Mouse (Mus musculus) right cerebral cortex, postnatal 25 days (tissue): Measurements from ENCODE around the gene Camkk2.
A peak's percentile ranks its signal among the peaks of the same experiment; 100 is the strongest.

Experiments
- DNase-seq: peaks from one replicate; pipeline ENCODE4 v3.0.0; 2022

Camkk2 gene

GRCm38 (mm10) chr5:122780791-122781432 is 1.7 kb upstream of the Camkk2 start:
- no peak for DNase-seq

- peak; percentile 49 for DNase-seq
Measured at GRCm38 (mm10) chr5:122778231-122779226, 680 bp downstream of the Camkk2 start.

GRCm38 (mm10) chr5:122777322-122777721 is 1.9 kb downstream of the Camkk2 start:
- DNase-seq, result no peak

GRCm38 (mm10) chr5:122775646-122776286 is 3.4 kb downstream of the Camkk2 start:
- DNase-seq, result no peak

- DNase-seq, result peak; percentile 62
Measured at GRCm38 (mm10) chr5:122774743-122775611, 4.2 kb downstream of the Camkk2 start.

- DNase-seq, result no peak
Measured at GRCm38 (mm10) chr5:122773756-122774155, 5.5 kb downstream of the Camkk2 start.

GRCm38 (mm10) chr5:122771428-122771827 is 7.8 kb downstream of the Camkk2 start:
- no peak for DNase-seq

GRCm38 (mm10) chr5:122770806-122771261 is 8.4 kb downstream of the Camkk2 start:
- DNase-seq, result no peak

- no peak for DNase-seq
Measured at GRCm38 (mm10) chr5:122770304-122770703, 8.9 kb downstream of the Camkk2 start.

- DNase-seq, result no peak
Measured at GRCm38 (mm10) chr5:122769101-122769568, 10.1 kb downstream of the Camkk2 start.

- DNase-seq, result no peak
Measured at GRCm38 (mm10) chr5:122767283-122767682, 11.9 kb downstream of the Camkk2 start.

GRCm38 (mm10) chr5:122764032-122764464 is 15.2 kb downstream of the Camkk2 start:
- no peak for DNase-seq

- no peak for DNase-seq
Measured at GRCm38 (mm10) chr5:122763271-122764031, 15.8 kb downstream of the Camkk2 start.

GRCm38 (mm10) chr5:122756680-122757079 is 22.5 kb downstream of the Camkk2 start:
- DNase-seq, result no peak

- DNase-seq, result no peak
Measured at GRCm38 (mm10) chr5:122756144-122756543, 23.1 kb downstream of the Camkk2 start.

GRCm38 (mm10) chr5:122755620-122756019 is 23.6 kb downstream of the Camkk2 start:
- DNase-seq, result no peak

- no peak for DNase-seq
Measured at GRCm38 (mm10) chr5:122754477-122754876, 24.7 kb downstream of the Camkk2 start.

GRCm38 (mm10) chr5:122747950-122748349 is 31.3 kb downstream of the Camkk2 start:
- DNase-seq, result no peak

GRCm38 (mm10) chr5:122743880-122744422 is 35.3 kb downstream of the Camkk2 start:
- DNase-seq, result no peak

GRCm38 (mm10) chr5:122736761-122737160 is 42.4 kb downstream of the Camkk2 start:
- DNase-seq, result no peak

- DNase-seq, result no peak
Measured at GRCm38 (mm10) chr5:122735853-122736252, 43.4 kb downstream of the Camkk2 start.
